Mouse (Mus musculus): ENCODE measurements at regions not wholly inside any gene's neighbourhood (a gene's known extent, or its start where the extent isn't known, plus 50 kb on each side); places are given as distances from the start of the nearest gene placed in this dataset.
"Not testable (repeated sequence)": the region's sequence is repeated elsewhere in the genome, so short reads cannot be mapped to it uniquely, and the experiment has no call there.

DNA sequence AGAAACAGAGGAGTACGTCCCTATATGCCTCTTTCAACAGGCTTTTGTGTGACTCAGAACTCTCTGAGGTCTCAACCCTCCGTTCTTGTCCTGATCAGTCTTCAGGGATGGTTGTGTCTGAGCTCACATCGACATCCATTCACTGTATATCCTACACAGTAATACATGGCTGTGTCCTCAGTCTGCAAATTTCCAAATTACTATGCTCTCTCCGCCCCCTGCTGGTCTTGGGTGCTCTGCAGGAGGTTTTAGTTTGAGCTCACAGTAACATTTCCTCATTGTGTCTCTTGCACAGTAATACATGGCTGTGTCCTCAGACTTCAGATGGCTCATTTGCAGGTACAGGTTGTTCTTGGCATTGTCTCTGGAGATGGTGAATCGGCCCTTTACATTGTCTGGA is 53.5 kb downstream of the Adam6a start:
- DNase-seq (ENCODE audit: low spot score in 2 of 2); intact Hi-C loops (cut with DNase I): not testable (repeated sequence)

DNA sequence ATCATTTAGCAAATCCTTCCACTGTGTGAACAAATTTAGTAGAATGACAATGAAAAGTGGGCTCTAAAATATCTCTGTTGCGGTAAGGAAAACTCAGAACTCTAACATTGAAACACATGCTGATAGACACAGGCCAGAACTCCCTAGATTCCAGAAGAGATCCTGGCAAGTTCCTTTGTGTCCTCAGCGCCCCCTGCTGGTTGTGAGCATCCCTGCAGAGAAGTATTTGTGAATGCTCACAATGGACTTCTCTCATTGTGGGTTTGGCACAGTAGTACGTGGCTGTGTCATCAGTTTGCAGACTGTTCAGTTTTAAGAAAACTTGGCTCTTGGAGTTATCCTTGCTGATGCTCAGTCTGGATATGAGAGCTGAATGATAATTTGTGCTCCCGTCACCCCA is 67.2 kb downstream of the Adam6a start:
- no peak for DNase-seq (ENCODE audit: low spot score in 2 of 2)
- intact Hi-C loops (cut with DNase I) = loop anchor here (10.0 kb wide), 1 partner anchor 104 kb away; no protein-coding TSS in a partner anchor

DNA sequence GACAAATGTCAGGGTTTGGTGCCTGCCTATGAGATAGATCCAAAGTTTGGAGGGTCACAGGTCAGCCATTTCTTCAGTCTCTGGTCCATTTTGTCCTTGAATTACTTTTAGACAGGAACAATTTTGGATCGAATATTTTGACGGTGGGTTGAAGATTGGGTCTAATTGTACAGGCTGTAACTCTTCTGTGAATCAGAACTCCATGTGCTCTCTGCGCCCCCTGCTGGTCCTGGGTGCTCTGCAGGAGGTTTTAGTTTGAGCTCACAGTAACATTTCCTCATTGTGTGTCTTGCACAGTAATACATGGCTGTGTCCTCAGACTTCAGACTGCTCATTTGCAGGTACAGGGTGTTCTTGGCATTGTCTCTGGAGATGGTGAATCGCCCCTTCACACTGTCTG is 81.5 kb downstream of the Adam6a start:
- intact Hi-C loops (cut with DNase I); DNase-seq (ENCODE audit: low spot score in 2 of 2): not testable (repeated sequence)

DNA sequence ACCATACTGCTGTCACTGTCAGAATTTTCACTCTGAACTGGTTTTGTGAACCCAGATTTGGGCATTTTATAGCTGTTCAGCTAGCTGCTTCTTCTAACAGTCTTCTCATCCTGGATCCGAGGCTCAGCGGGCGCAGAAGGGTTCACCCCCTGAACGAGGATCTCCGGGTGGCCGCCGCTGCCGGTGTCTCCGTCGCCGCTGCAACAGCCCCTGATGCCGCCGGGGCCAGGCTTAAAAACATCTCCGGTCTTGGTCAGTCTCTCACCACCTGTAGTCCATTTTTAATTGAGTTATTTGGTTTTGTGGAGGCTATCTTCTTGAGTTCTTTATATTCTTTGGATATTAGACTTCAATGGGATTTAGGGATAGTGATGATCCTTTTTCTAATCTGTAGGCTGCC is 87.1 kb downstream of the Adam6a start:
- DNase-seq (ENCODE audit: low spot score in 2 of 2); intact Hi-C loops (cut with DNase I): not testable (repeated sequence)

Data from left cerebral cortex, postnatal 36 days (tissue).